Mouse (Mus musculus): ENCODE data around the gene Olfr157. TPM values are rescaled to one million over a fixed set of nuclear protein-coding genes. Genes with fewer than 3 reads are reported as not detected.
A peak's percentile ranks its signal among the peaks of the same experiment; 100 is the strongest.

Olfr157 gene
- polyA plus RNA-seq, 1 experiment from 2014 or later, result not detected

DNA sequence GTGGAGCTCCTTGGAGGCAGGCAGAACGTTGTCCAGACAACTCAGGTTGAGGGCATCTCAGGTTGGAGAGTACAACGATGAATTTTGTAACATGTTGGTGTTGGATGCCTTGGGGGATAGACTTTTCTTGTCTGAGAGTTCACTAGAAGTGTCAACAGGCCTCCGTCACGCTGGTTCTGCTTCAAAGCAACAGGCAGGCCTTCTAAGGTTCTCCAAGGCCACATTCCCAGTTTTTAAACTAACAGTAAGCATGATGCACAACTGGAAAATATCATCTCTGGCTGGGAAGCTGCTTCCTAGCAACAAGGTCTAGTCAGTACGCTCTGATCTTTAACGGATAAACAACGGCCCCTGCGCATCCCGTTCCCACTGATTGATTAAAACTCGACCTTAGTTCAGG, 29.8 kb upstream of the Olfr157 start:
- no peak for DNase-seq (ENCODE audit: low spot score)
- H3K27ac ChIP-seq (ENCODE audit: low read depth, low read length), result no peak overlapping the region
- 80% methylated on average over 10 of the region's 10 CpGs for WGBS

DNA sequence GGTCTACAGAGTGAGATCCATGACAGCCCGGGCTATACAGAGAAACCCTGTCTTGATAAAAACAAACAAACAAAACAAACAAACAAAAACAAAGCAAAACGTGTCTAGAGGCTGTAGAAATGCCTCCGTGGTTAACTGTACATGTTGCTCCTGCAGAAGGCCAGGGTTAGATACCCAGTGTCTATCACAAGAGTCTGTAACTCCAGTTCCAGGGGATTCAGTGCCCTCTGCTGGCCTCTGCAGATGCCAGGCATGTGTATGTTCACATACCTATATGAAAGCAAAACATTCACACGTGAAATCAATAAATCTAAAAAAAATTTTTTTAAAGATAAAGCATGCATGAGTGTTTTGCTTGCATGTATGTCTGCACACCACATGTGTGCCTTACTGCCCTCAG, 23.3 kb upstream of the Olfr157 start:
- Histone ChIP-seq H3K27me3 (replicated peaks; ENCODE audit: control insufficient read depth, insufficient read depth, low read length) (no peaks in the 10 kb centered on the region), H3K4me3 (ENCODE audit: low read depth, low read length) (no peak overlapping the region), H3K36me3 (ENCODE audit: control insufficient read depth, insufficient read depth, low read length) (no peaks in the 10 kb centered on the region), H3K27ac (ENCODE audit: low read depth, low read length) (no peak overlapping the region), H3K4me1 (replicated peaks; ENCODE audit: control insufficient read depth, insufficient read depth, low read length) (no peaks in the 10 kb centered on the region), H3K9ac (ENCODE audit: low read depth, low read length) (no peak overlapping the region), H3K4me2 (no peak overlapping the region), H3K9me3 (ENCODE audit: control insufficient read depth, low read length) (no peaks in the 10 kb centered on the region)
- WGBS, result 53% methylated on average over 4 of the region's 4 CpGs
- DNase-seq (ENCODE audit: low spot score) (peak; percentile 24), ATAC-seq (replicated peaks; ENCODE audit: low FRiP score) (no peak)

More for the DNA sequence above, 29.8 kb upstream of the Olfr157 start:
- Histone ChIP-seq H3K9ac (ENCODE audit: low read depth, low read length) (no peak overlapping the region), H3K36me3 (ENCODE audit: control insufficient read depth, insufficient read depth, low read length) (no peaks in the 10 kb centered on the region), H3K4me2 (no peak overlapping the region), H3K27me3 (replicated peaks; ENCODE audit: control insufficient read depth, insufficient read depth, low read length) (no peaks in the 10 kb centered on the region), H3K4me1 (replicated peaks; ENCODE audit: control insufficient read depth, insufficient read depth, low read length) (no peaks in the 10 kb centered on the region), H3K4me3 (ENCODE audit: low read depth, low read length) (no peak overlapping the region), H3K9me3 (ENCODE audit: control insufficient read depth, low read length) (no peaks in the 10 kb centered on the region)
- ATAC-seq (replicated peaks; ENCODE audit: low FRiP score), result no peak

DNA sequence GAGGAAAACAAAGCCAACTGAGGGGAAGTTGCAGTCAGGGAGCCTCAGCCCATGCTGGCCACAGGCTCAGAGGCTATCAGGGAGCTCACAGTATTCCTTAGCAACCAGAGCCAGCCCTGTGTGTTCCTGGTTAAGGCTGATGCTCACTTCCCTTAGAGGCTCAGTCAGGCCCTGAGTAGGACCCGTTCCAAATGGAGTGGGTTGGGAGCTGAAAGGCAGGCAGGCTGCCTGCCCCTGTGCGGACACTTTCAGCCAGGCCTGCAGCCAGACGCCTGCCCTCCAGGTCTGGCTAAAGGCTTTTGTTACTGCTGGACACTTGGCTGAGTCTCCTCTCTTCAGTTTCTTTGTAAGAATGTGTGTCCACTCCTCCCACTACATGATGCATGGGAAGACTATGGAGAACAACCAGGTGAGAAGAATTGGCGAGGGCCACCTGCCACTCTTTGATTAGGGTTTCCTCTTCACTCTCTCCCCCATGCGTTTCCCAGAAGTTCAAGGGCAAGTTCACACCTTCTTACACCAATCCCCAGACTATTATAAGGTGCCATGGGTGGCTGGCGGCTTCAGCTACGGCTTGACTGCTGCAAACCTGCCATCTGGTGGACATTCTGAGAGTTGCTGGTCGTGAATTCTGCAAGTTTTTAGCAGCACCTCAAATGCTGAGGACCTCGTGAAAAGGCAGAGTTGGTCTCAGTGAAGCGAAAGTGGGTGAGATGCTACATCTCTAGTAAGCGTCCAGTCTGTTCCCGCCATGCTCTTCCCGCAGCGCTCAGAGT, 20.9 kb upstream of the Olfr157 start:
- no peak overlapping the region for H3K27ac ChIP-seq (ENCODE audit: low read depth, low read length)
- 14% methylated on average over 14 of the region's 14 CpGs for WGBS
- no peak overlapping the region for H3K4me2 ChIP-seq

DNA sequence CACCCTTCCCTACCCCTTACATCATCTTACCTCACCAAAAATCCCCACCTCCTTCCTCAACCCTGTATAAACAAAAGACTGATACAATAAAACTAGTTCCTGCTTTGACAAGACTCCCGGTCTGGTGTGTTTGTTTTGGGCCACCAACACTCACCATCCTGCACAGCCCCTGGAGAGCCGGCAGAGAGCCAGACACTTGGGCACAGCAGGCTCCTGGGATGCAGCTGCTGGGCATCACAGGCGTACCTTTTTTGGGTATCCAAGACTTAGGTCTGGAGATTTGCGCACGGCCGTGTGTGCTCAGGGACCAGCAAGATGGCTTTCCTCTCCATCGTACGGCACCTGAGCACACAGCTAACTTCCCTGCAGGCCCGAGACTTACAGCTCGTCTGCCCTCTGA, 19.9 kb upstream of the Olfr157 start:
- no peak overlapping the region for H3K27ac ChIP-seq (ENCODE audit: low read depth, low read length)
- H3K4me3 ChIP-seq (ENCODE audit: low read depth, low read length), result no peak overlapping the region
- no peaks in the 10 kb centered on the region for H3K9me3 ChIP-seq (ENCODE audit: control insufficient read depth, low read length)
- no peaks in the 10 kb centered on the region for H3K27me3 ChIP-seq (replicated peaks; ENCODE audit: control insufficient read depth, insufficient read depth, low read length)
- WGBS, result 80% methylated on average over 10 of the region's 10 CpGs
- no peaks in the 10 kb centered on the region for H3K4me1 ChIP-seq (replicated peaks; ENCODE audit: control insufficient read depth, insufficient read depth, low read length)
- H3K4me2 ChIP-seq, result no peak overlapping the region
- no peak overlapping the region for H3K9ac ChIP-seq (ENCODE audit: low read depth, low read length)
- DNase-seq (ENCODE audit: low spot score) (peak; percentile 29), ATAC-seq (replicated peaks; ENCODE audit: low FRiP score) (no peak)
- H3K36me3 ChIP-seq (ENCODE audit: control insufficient read depth, insufficient read depth, low read length), result no peaks in the 10 kb centered on the region

More for the DNA sequence above, 20.9 kb upstream of the Olfr157 start:
- DNase-seq (ENCODE audit: low spot score) (peak; percentile 62), ATAC-seq (replicated peaks; ENCODE audit: low FRiP score) (no peak)
- no peaks in the 10 kb centered on the region for H3K27me3 ChIP-seq (replicated peaks; ENCODE audit: control insufficient read depth, insufficient read depth, low read length)
- no peaks in the 10 kb centered on the region for H3K9me3 ChIP-seq (ENCODE audit: control insufficient read depth, low read length)
- H3K4me1 ChIP-seq (replicated peaks; ENCODE audit: control insufficient read depth, insufficient read depth, low read length), result no peaks in the 10 kb centered on the region
- no peaks in the 10 kb centered on the region for H3K36me3 ChIP-seq (ENCODE audit: control insufficient read depth, insufficient read depth, low read length)
- no peak overlapping the region for H3K9ac ChIP-seq (ENCODE audit: low read depth, low read length)
- H3K4me3 ChIP-seq (ENCODE audit: low read depth, low read length), result no peak overlapping the region

DNA sequence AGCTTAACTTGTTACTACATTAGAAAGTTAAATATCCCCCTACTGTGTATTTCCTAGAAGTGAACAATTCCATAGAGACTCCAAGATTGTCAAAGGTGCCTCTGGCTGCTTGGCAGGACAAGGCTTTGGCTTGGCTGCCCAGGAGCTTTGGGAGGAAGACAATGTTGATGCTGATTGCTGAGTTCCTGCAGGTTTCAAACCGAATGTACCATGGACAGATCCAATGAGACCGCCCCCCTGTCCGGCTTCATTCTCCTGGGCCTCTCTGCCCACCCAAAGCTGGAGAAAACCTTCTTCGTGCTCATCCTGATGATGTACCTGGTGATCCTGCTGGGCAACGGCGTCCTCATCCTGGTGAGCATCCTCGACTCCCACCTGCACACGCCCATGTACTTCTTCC, 14.1 kb upstream of the Olfr157 start:
- Histone ChIP-seq H3K27ac (ENCODE audit: low read depth, low read length) (no peak overlapping the region), H3K4me3 (ENCODE audit: low read depth, low read length) (no peak overlapping the region), H3K27me3 (replicated peaks; ENCODE audit: control insufficient read depth, insufficient read depth, low read length) (no peaks in the 10 kb centered on the region), H3K9ac (ENCODE audit: low read depth, low read length) (no peak overlapping the region), H3K4me2 (no peak overlapping the region), H3K9me3 (ENCODE audit: control insufficient read depth, low read length) (no peaks in the 10 kb centered on the region), H3K36me3 (ENCODE audit: control insufficient read depth, insufficient read depth, low read length) (no peaks in the 10 kb centered on the region), H3K4me1 (replicated peaks; ENCODE audit: control insufficient read depth, insufficient read depth, low read length) (no peaks in the 10 kb centered on the region)
- WGBS, result 69% methylated on average over 8 of the region's 8 CpGs
- ATAC-seq (replicated peaks; ENCODE audit: low FRiP score) (no peak), DNase-seq (ENCODE audit: low spot score) (no peak)

DNA sequence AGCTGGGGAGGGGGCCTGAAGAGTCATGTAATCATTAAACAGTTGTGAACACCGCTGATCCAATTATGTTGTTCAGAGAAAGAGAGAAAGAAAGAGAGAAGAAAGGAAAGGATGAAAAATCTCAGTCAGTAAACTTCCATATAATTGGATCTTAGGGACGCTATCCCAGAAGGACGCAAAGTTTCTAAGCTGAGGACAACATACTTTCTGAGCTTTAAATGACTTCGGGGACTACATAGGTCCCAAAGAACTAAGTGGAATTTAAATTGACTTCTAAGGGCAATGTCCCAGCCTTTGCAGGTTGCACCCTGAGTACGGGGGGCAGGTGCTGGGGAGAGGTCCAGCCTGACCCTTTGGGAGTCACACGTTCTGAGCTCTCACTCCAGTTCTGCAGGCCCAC, 11.3 kb upstream of the Olfr157 start, which contains the start of gene Olfr155:
Gene Olfr155 (plus strand): TSS at position 301 of the 400 bp plus-strand sequence.
- Histone ChIP-seq H3K27ac (ENCODE audit: low read depth, low read length) (no peak within 1 kb of the TSS), H3K9ac (ENCODE audit: low read depth, low read length) (no peak within 1 kb of the TSS), H3K4me1 (replicated peaks; ENCODE audit: control insufficient read depth, insufficient read depth, low read length) (no peaks in the 10 kb centered on the region), H3K9me3 (ENCODE audit: control insufficient read depth, low read length) (no peaks in the 10 kb centered on the region), H3K4me3 (ENCODE audit: low read depth, low read length) (no peak within 1 kb of the TSS), H3K27me3 (replicated peaks; ENCODE audit: control insufficient read depth, insufficient read depth, low read length) (no peaks in the 10 kb centered on the region), H3K4me2 (no peak within 1 kb of the TSS), H3K36me3 (ENCODE audit: control insufficient read depth, insufficient read depth, low read length) (no peaks in the 10 kb centered on the region)
- DNase-seq (ENCODE audit: low spot score), result no peak
- no peak for ATAC-seq (replicated peaks; ENCODE audit: low FRiP score)
- 85% methylated on average over 6 of the region's 6 CpGs for WGBS

DNA sequence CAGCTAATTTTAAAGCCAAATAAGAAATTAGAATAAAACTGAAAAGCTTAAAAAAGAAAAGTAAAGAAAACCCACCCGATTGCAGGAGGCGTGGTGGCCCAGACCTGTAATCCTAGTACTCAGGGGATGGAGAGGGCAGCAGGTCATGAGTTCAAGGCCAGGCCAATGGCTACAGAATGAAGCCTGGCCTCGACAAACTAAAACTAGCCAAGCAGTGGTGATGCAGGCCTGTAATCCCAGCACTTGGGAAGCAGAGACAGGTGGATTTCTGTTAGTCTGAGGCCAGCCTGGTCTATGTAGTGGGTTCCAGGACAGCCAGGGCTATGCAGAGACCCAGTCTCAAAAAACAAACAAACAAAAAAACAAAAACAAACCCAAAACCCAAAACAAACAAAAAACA, 1.7 kb downstream of the Olfr157 start:
- H3K9ac ChIP-seq (ENCODE audit: low read depth, low read length), result no peak overlapping the region
- H3K36me3 ChIP-seq (ENCODE audit: control insufficient read depth, insufficient read depth, low read length), result no peaks in the 10 kb centered on the region
- H3K4me3 ChIP-seq (ENCODE audit: low read depth, low read length), result no peak overlapping the region
- 63% methylated on average over 3 of the region's 3 CpGs for WGBS
- ATAC-seq (replicated peaks; ENCODE audit: low FRiP score), result no peak
- H3K27me3 ChIP-seq (replicated peaks; ENCODE audit: control insufficient read depth, insufficient read depth, low read length), result no peaks in the 10 kb centered on the region
- no peaks in the 10 kb centered on the region for H3K4me1 ChIP-seq (replicated peaks; ENCODE audit: control insufficient read depth, insufficient read depth, low read length)
- H3K9me3 ChIP-seq (ENCODE audit: control insufficient read depth, low read length), result no peaks in the 10 kb centered on the region
- H3K27ac ChIP-seq (ENCODE audit: low read depth, low read length), result no peak overlapping the region
- H3K4me2 ChIP-seq, result no peak overlapping the region
- no peak for DNase-seq (ENCODE audit: low spot score)

DNA sequence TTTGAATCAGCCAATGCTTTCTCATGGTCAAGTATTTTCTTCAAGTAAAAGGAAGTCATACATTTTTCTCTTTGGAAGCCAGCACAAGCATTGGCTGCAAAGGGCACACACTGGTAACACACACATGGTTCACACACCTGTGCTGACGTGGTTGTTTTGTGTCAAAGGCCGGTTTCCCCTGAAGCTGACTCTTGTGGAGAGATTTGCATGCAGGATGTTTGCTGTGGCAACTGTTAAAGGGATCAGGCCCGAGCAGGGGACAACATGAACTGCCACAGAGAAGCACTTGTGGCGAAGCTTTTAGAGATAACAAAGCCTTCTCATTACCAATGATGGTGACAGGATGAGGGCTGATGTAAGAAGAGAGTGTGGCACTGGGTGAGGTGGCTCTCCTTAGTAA, 5.3 kb downstream of the Olfr157 start:
- Histone ChIP-seq H3K4me1 (replicated peaks; ENCODE audit: control insufficient read depth, insufficient read depth, low read length) (no peaks in the 10 kb centered on the region), H3K27ac (ENCODE audit: low read depth, low read length) (no peak overlapping the region), H3K9me3 (ENCODE audit: control insufficient read depth, low read length) (no peaks in the 10 kb centered on the region), H3K36me3 (ENCODE audit: control insufficient read depth, insufficient read depth, low read length) (no peaks in the 10 kb centered on the region), H3K27me3 (replicated peaks; ENCODE audit: control insufficient read depth, insufficient read depth, low read length) (no peaks in the 10 kb centered on the region), H3K9ac (ENCODE audit: low read depth, low read length) (no peak overlapping the region), H3K4me3 (ENCODE audit: low read depth, low read length) (no peak overlapping the region), H3K4me2 (no peak overlapping the region)
- ATAC-seq (replicated peaks; ENCODE audit: low FRiP score), result no peak
- WGBS, result 51% methylated on average over 4 of the region's 4 CpGs
- no peak for DNase-seq (ENCODE audit: low spot score)

DNA sequence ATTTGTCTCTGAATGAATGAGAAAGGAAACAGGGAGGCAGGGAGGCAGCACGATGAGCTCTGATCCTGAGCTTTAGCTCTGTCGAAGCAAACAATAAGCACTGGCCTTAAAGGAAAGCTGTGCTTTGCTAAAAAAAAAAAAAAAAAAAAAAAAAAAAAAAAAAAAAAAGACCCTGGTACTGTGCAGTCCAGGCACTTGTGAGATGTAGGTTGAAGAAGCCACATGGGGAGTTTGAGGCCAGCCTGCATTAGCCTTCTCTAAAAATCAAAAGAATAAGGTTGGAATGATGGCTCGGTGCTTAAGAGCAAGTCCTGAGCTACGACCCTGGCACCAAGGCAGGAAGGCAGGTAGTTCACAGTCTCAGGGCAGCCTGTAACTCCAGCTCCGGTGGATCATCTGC, 6.2 kb downstream of the Olfr157 start:
- no peaks in the 10 kb centered on the region for H3K4me1 ChIP-seq (replicated peaks; ENCODE audit: control insufficient read depth, insufficient read depth, low read length)

More for the DNA sequence above, 6.2 kb downstream of the Olfr157 start:
- no peaks in the 10 kb centered on the region for H3K36me3 ChIP-seq (ENCODE audit: control insufficient read depth, insufficient read depth, low read length)
- ATAC-seq (replicated peaks; ENCODE audit: low FRiP score) (no peak), DNase-seq (ENCODE audit: low spot score) (no peak)
- no peaks in the 10 kb centered on the region for H3K9me3 ChIP-seq (ENCODE audit: control insufficient read depth, low read length)
- H3K9ac ChIP-seq (ENCODE audit: low read depth, low read length), result no peak overlapping the region
- no peaks in the 10 kb centered on the region for H3K27me3 ChIP-seq (replicated peaks; ENCODE audit: control insufficient read depth, insufficient read depth, low read length)
- no peak overlapping the region for H3K27ac ChIP-seq (ENCODE audit: low read depth, low read length)
- WGBS, result 67% methylated on average over 5 of the region's 5 CpGs
- H3K4me3 ChIP-seq (ENCODE audit: low read depth, low read length), result no peak overlapping the region
- no peak overlapping the region for H3K4me2 ChIP-seq
